Mouse (Mus musculus): ENCODE results near the gene Galnt6.

Galnt6 gene

DNA sequence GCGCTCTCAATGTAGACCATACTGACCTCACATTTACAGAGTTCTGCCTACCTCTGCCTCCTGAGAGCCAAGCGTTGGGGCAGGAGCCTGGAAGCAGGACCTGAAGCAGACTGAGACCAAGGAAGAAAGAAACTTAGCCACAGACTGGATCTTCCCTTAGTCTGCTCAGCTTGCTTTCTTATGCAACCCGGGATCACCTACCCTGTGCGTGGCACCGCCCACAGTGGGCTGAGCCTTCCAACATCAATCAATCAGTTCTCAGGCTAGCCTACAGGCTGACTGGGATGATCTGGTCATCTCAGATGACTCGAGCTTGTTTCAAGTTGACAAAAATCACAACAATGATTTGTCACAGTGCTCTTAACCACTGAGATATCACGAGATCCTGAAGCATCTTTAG, 24.9 kb upstream of the Galnt6 start:
- no peak for DNase-seq

DNA sequence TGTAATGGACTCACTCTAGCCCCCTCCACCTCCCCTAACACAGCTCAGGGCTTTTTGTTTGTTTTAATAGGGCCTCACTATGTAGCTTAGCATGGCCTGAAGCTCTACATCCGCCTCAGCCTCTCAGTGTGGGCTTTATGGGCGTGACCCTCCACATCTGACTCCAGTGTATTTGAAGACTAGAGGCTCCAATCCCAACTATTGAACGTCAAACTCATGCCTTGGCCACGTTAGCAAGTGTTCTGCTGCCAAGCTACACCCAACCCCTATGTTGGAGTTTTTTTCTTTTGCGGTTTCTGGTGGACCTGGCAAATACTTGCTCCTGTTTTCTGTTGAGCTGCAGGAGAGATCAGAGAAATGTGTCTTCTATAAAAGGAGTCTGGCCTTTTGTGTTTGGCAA, 23.9 kb upstream of the Galnt6 start:
- DNase-seq, result no peak

DNA sequence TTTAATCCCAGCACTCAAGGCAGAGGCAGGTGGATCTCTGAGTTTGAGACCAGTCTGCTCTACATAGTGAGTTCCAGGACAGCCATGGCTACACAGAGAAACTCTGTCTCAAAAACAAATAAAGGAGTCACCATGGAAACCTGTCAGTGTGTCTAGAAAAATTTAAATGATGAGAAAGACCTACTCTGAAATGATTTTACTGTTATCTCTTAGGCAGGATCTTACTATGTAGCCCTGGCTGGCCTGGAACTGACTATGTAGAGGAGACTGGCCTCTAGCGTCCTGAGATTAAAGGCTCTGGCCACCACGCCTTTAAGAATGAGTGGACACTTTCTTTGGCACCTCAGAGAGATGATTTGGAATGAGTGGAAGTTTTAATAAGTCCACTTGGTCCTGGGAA, 23.3 kb upstream of the Galnt6 start:
- no peak for DNase-seq

GRCm38 (mm10) chr15:100749751-100750538, 20.8 kb upstream of the Galnt6 start:
- no peak for DNase-seq

DNA sequence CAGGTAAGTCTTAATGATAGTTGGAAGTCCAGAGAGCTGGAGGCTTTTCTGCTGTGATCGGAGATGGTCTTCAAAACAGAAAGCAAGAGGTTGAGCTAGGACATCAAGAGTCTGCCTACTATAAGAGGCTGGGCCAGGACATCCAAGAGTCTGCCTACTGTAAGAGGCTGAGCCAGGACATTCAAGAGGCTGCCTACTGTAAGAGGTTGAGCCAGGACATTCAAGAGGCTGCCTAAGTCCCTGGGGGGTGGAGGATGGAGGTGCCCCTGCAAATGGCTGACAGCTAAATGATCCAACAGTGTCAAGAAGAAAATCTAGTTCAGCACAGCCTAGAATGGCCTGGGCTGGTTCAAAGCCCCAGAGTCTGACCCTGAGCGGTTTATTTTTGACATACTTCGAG, 19.4 kb upstream of the Galnt6 start:
- DNase-seq, result no peak

- DNase-seq, result no peak
Observed at GRCm38 (mm10) chr15:100747121-100747963, 18.2 kb upstream of the Galnt6 start.

GRCm38 (mm10) chr15:100746478-100747120, 17.4 kb upstream of the Galnt6 start:
- no peak for DNase-seq

GRCm38 (mm10) chr15:100743238-100743637, 14.1 kb upstream of the Galnt6 start:
- DNase-seq, result no peak

DNA sequence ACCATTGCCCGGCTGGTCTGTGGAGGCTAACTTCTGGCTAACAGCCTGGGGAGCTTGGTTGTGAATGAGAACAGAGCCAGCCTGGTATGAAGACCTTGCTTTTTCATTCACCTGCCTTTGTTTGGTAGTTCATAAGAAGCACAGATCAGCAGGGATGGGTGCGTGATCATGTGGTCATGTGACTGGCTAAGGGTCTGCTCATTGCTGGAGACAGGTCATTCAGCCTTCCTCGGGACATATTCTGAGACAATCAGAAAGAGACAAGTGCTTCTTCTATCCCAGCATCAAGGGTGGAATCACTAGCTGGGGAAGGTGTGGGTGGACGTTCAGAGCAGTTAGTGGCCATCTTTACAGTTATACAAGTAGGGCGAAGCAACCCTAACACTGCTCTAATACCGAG, 10.3 kb upstream of the Galnt6 start:
- DNase-seq, result no peak

DNA sequence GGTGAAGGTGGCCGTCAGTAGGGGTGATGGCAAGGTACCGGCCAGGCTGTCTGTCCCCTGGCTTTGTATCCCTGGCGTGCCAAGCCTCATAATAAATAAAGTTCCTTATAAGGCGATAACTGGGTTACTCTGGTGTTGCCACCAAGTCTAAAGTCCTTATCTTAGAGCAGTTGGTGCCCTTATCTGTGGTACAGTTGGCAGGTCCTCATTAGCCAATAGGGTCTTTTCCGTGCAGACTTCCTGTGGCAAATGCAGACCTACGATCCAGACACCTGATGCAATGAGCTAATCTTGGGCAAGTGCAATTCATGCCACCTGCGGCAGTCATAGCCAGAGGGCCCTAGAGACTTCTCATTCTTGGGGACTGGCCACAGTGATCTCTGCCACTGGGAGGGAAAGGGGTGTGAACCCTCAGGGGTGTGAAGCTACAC, 9.2 kb upstream of the Galnt6 start:
- DNase-seq, result no peak

GRCm38 (mm10) chr15:100737667-100738066, 8.5 kb upstream of the Galnt6 start:
- DNase-seq, result no peak

- no peak for DNase-seq
Observed at GRCm38 (mm10) chr15:100735953-100736300, 6.8 kb upstream of the Galnt6 start.

DNA sequence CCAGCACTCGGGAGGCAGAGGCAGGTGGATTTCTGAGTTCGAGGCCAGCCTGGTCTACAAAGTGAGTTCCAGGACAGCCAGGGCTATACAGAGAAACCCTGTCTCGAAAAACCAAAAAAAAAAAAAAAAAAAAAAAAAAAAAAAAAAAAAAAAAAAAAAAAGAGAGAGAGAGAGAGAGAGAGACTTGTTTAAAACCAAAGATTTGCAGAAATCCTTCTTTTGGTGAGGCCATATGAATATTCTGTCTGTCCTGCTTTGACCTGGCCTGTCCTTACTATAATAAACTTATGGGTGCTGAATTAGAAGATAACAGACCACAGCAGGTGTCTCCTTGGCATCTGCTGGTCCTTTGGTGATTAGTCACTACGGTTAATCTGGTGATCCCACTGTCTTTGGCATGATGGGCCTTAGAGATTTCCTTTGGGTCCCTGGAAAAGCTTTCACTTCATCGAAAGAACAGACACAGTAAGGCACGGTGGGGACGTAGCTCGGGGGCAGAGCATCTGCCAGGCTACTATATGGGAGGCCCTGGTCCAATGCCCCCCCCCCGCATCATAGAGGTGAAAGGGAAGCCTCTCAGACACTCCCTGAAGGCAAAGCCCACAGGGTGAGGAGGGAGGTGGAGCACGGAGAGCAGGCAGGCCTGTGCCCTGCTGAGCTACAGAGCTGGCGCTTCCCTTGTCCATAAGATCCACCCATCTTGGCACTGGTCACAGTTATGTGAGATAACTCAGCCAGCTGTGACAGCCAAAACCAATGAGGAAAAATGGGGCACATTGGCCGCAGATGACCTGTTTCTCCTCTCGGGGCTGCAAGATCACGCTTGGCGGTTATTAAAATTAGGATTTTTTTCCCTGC, 6.1 kb upstream of the Galnt6 start:
- no peak for DNase-seq

- DNase-seq, result no peak
Observed at GRCm38 (mm10) chr15:100732580-100732979, 3.4 kb upstream of the Galnt6 start.

DNA sequence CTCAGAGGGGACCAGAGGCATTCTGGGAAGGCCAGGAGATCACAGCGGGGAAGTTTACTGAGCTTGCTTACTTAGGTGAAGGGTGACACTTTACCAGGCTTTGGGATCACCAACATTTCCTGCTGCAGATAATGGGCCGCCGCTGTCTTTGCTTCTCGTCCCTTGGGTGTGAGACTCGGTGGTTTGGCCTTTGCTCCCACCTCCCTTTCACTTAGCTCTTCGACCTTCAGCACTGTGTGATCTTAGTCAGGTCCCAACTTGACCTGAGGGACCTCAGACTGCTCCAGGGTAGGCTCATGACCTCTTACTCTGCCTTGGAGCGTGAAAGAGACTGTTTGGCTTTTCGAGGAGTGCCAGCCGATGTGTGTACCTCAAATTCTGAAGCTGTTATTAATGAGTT, 1.9 kb upstream of the Galnt6 start:
- DNase-seq, result no peak

- DNase-seq, result no peak
Observed at GRCm38 (mm10) chr15:100728586-100728985, 590 bp downstream of the Galnt6 start.

DNA sequence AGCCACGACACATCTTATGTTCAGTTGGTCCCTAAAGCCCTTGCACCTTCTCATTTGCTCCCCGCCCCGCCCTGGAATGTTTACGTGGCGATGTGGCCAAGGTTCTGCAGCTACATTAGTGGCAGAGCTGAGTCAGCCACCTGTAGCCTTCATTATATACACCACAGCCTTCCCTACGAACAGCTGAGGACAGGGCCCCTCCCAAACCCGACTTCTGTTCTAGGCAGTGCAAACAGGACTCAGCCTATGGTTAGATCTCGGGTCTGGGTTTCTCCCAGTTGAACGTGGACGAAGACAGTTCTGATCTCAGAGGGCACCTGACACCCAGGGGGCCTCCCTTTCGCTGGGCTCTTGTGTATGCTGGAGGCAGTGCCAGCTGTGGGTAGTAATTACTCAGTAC, 1.3 kb downstream of the Galnt6 start:
- no peak for DNase-seq

DNA sequence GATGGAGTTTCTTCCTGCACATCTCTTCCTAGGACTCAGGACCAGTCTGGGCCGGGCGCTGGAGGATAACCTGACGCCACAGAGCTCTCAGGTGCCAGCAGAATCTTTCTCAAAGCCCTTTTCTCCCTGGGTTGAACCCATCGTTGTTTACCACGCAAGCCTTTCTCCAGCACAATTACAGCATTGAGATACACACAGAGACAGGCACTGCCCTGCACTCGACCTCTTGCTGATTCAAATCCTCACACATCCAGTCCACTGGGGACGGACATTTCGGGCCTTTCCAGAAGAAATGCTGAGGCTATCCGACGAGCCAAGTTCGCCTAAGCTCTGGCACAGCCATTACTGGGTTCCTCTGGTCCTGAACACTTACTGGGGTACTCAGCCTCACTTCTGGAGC, 2.5 kb downstream of the Galnt6 start:
- no peak for DNase-seq

DNA sequence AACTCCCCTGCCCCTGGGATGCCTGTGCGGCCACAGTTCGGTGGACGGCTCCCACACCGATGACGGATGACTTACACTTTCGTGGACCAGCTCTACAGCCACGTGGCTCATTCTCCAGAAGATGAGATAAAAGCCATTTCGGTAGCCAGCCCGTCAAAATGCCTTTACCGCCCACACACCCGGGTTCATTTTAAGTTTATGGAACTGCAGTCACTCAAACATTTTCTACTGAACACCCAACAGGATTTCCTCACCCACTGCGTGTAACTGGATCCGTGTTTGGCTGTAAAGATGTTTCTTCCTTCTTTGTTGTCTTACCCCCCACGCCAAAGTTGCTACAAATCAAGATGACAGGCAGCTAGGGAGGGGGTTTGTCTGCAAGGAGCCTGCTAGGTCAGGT, 5.7 kb downstream of the Galnt6 start:
- no peak for DNase-seq

- DNase-seq, result no peak
Observed at GRCm38 (mm10) chr15:100722564-100722963, 6.6 kb downstream of the Galnt6 start.

- no peak for DNase-seq
Observed at GRCm38 (mm10) chr15:100722026-100722425, 7.2 kb downstream of the Galnt6 start.

- DNase-seq, result no peak
Observed at GRCm38 (mm10) chr15:100721445-100721844, 7.7 kb downstream of the Galnt6 start.

GRCm38 (mm10) chr15:100720066-100720465, 9.1 kb downstream of the Galnt6 start:
- DNase-seq, result no peak

All from cerebellum, adult 18-20 months (tissue).